Mouse (Mus musculus) skeletal muscle tissue, adult 2 months (tissue): ENCODE data around the gene Adgrl2.

Source experiments
- DNase-seq: peaks from one replicate; pipeline ENCODE4 v3.0.0-alpha.2; 2012; ENCODE audit warnings: low read depth, low spot score

Adgrl2 gene

GRCm38 (mm10) chr3:148921966-148922587 lies 68.3 kb downstream of the Adgrl2 start:
- no peak for DNase-seq

- no peak for DNase-seq
Observed at GRCm38 (mm10) chr3:148920881-148921280, 69.5 kb downstream of the Adgrl2 start.

GRCm38 (mm10) chr3:148918425-148918824 lies 71.9 kb downstream of the Adgrl2 start:
- no peak for DNase-seq

GRCm38 (mm10) chr3:148917837-148918236 lies 72.5 kb downstream of the Adgrl2 start:
- no peak for DNase-seq

- no peak for DNase-seq
Observed at GRCm38 (mm10) chr3:148916226-148916625, 74.1 kb downstream of the Adgrl2 start.

- no peak for DNase-seq
Observed at GRCm38 (mm10) chr3:148912944-148913684, 77.2 kb downstream of the Adgrl2 start.

GRCm38 (mm10) chr3:148912536-148912935 lies 77.8 kb downstream of the Adgrl2 start:
- no peak for DNase-seq

- DNase-seq = no peak
Observed at GRCm38 (mm10) chr3:148907873-148908272, 82.5 kb downstream of the Adgrl2 start.

- DNase-seq = peak; percentile 27
Observed at GRCm38 (mm10) chr3:148907024-148907778, 83.2 kb downstream of the Adgrl2 start.

GRCm38 (mm10) chr3:148905906-148906779 lies 84.2 kb downstream of the Adgrl2 start:
- no peak for DNase-seq

GRCm38 (mm10) chr3:148905435-148905834 lies 84.9 kb downstream of the Adgrl2 start:
- DNase-seq = no peak

GRCm38 (mm10) chr3:148899857-148900256 lies 90.5 kb downstream of the Adgrl2 start:
- DNase-seq = no peak

- DNase-seq = no peak
Observed at GRCm38 (mm10) chr3:148899416-148899815, 90.9 kb downstream of the Adgrl2 start.

- no peak for DNase-seq
Observed at GRCm38 (mm10) chr3:148898535-148899250, 91.7 kb downstream of the Adgrl2 start.

GRCm38 (mm10) chr3:148896281-148896680 lies 94.1 kb downstream of the Adgrl2 start:
- DNase-seq = no peak

GRCm38 (mm10) chr3:148895396-148896109 lies 94.8 kb downstream of the Adgrl2 start:
- DNase-seq = no peak

GRCm38 (mm10) chr3:148894867-148895266 lies 95.5 kb downstream of the Adgrl2 start:
- no peak for DNase-seq

GRCm38 (mm10) chr3:148887902-148888301 lies 102.5 kb downstream of the Adgrl2 start:
- no peak for DNase-seq

GRCm38 (mm10) chr3:148886956-148887355 lies 103.4 kb downstream of the Adgrl2 start:
- no peak for DNase-seq

- no peak for DNase-seq
Observed at GRCm38 (mm10) chr3:148885980-148886668, 104.2 kb downstream of the Adgrl2 start.
